ENCODE assay signal across 10 mouse cellular contexts in genomic region chr15:31535259-31535855, GRCm38 (mm10). TPM values are rescaled to one million over a fixed set of nuclear protein-coding genes. Genes with fewer than 3 reads are reported as not detected.
DNase-seq lines count a peak whose midpoint lies in the region; ATAC-seq and TF ChIP-seq lines count a peak whose summit lies in the region.
"Had no signal": no experiment of that assay in that cellular context is flagged by ENCODE, and none has a peak within 500 bp of the region (broad histone marks: within the 10 kb centered on the region; RNA-seq: fewer than 3 reads in every experiment).

No protein-coding gene starts in this region.

- peaks cover 12% of the 10 kb centered on the region for H3K4me1 ChIP-seq in forebrain, embryonic 14.5 days (ENCODE audit: control insufficient read depth, insufficient read depth, low read length)
- H3K4me1 ChIP-seq in liver, postnatal 0 days (ENCODE audit: insufficient read depth): peaks cover 42% of the 10 kb centered on the region
- H3K4me1 ChIP-seq in olfactory bulb, adult 2 months (ENCODE audit: control insufficient read depth, insufficient read depth, low read length): peaks cover 19% of the 10 kb centered on the region

- no peaks in the 10 kb centered on the region for H3K36me3 ChIP-seq in forebrain, embryonic 14.5 days (ENCODE audit: control insufficient read depth, insufficient read depth, low read length)
- no peaks in the 10 kb centered on the region for H3K36me3 ChIP-seq in liver, postnatal 0 days (replicated peaks; ENCODE audit: insufficient read depth, low read length)

- TF ChIP-seq EP300 in liver, postnatal 0 days (IDR thresholded peaks at IDR 0.05; ENCODE audit: low read depth): no peak

- no peak overlapping the region for H3K9ac ChIP-seq in forebrain, embryonic 14.5 days (ENCODE audit: low read length)
- H3K9ac ChIP-seq in liver, postnatal 0 days (replicated peaks): no peak overlapping the region

- no peak for DNase-seq in left cerebral cortex, adult 2 months (ENCODE audit: extremely low spot score in 1 of 2, low spot score in 2 of 2)
- DNase-seq in left cerebral cortex, postnatal 14 days (ENCODE audit: low spot score in 2 of 2): no peak
- no peak for DNase-seq in forebrain, embryonic 14.5 days (ENCODE audit: low spot score)
- DNase-seq in liver, postnatal 0 days: no peak
- DNase-seq in gastrocnemius, postnatal 25 days: no peak
- DNase-seq in layer of hippocampus, postnatal 36 days: no peak
- DNase-seq in right cerebral cortex, adult 2 months (ENCODE audit: low spot score in 2 of 2): no peak
- DNase-seq: heart, adult 2 months; kidney, postnatal 4 days had no signal

- H3K4me2 ChIP-seq in forebrain, embryonic 14.5 days (ENCODE audit: low read length): no peak overlapping the region
- no peak overlapping the region for H3K4me2 ChIP-seq in liver, postnatal 0 days (ENCODE audit: low read depth, low read length)

- no peaks in the 10 kb centered on the region for H3K27me3 ChIP-seq in forebrain, embryonic 14.5 days (replicated peaks; ENCODE audit: control insufficient read depth, insufficient read depth, low read length)
- no peaks in the 10 kb centered on the region for H3K27me3 ChIP-seq in liver, postnatal 0 days (ENCODE audit: insufficient read depth, low read length)

- TF ChIP-seq CTCF in left cerebral cortex, adult 2 months (IDR thresholded peaks at IDR 0.05): no peak
- no peak for TF ChIP-seq CTCF in liver, postnatal 0 days (IDR thresholded peaks at IDR 0.05; ENCODE audit: low read depth)
- TF ChIP-seq CTCF in olfactory bulb, adult 2 months (IDR thresholded peaks at IDR 0.05; ENCODE audit: insufficient read depth, low read depth, low read length): no peak

- no peak for ATAC-seq in forebrain, embryonic 14.5 days
- ATAC-seq in liver, postnatal 0 days: no peak

- 23% methylated on average over 8 of the region's 8 CpGs for WGBS in forebrain, embryonic 14.5 days
- 34% methylated on average over 8 of the region's 8 CpGs for WGBS in liver, postnatal 0 days (ENCODE audit: insufficient replicate concordance)
- 22% methylated on average over 8 of the region's 8 CpGs for WGBS in olfactory bulb, adult 2 months

- peak overlapping the region; percentile 69 for H3K27ac ChIP-seq in left cerebral cortex, adult 2 months
- peak overlapping the region; percentile 17; the same call in 1 of the 2 replicates for H3K27ac ChIP-seq in forebrain, embryonic 14.5 days (ENCODE audit: low read depth, low read length)
- 0 out of 2 replicates have a peak overlapping the region, but pooled peaks have one; percentile 34 for H3K27ac ChIP-seq in liver, postnatal 0 days (ENCODE audit: low read depth)
- peak overlapping the region; percentile 8; the same call in 1 of the 2 replicates for H3K27ac ChIP-seq in olfactory bulb, adult 2 months (ENCODE audit: insufficient read depth, low read depth, low read length)
- H3K27ac ChIP-seq: heart, adult 2 months had no signal

- intact Hi-C loops in left cerebral cortex, adult 2 months (cut with DNase I): loop anchor here (5.0 kb wide), 1 partner anchor 37 kb away; no protein-coding TSS in a partner anchor
- intact Hi-C loops in left cerebral cortex, postnatal 14 days (cut with DNase I): no loop called here

- no peak for TF ChIP-seq POLR2A in olfactory bulb, adult 2 months (IDR thresholded peaks at IDR 0.05; ENCODE audit: insufficient read depth, low read depth, low read length)

- no peaks in the 10 kb centered on the region for H3K9me3 ChIP-seq in forebrain, embryonic 14.5 days (replicated peaks; ENCODE audit: control insufficient read depth, low read length)
- H3K9me3 ChIP-seq in liver, postnatal 0 days (ENCODE audit: low read length): no peaks in the 10 kb centered on the region

- H3K4me3 ChIP-seq in left cerebral cortex, adult 2 months: no peak overlapping the region
- H3K4me3 ChIP-seq in forebrain, embryonic 14.5 days (ENCODE audit: low read depth, low read length): no peak overlapping the region
- H3K4me3 ChIP-seq in liver, postnatal 0 days (ENCODE audit: low read depth, low read length): no peak overlapping the region
- H3K4me3 ChIP-seq in olfactory bulb, adult 2 months (ENCODE audit: insufficient read depth, low read depth, low read length): no peak overlapping the region
- H3K4me3 ChIP-seq: heart, adult 2 months had no signal

RNA-seq across cellular contexts. Expression of gene March6, which starts 4.5 kb away (rescaled TPM):
- 100 to 1,000 TPM; 191 to 204 TPM for total RNA-seq in left cerebral cortex, adult 2 months (2021)
- 100 to 1,000 TPM; 222 to 225 TPM for total RNA-seq in left cerebral cortex, postnatal 14 days (2021)
- 68.3 and 86.6 TPM in 2 replicates for polyA plus RNA-seq in forebrain, embryonic 14.5 days (2014; fragmentation: Nextera tagmentation; extraction: Ambion mirVana)
- polyA plus RNA-seq in liver, postnatal 0 days (2015; fragmentation: Nextera tagmentation; extraction: Ambion mirVana): 14.8 and 17.3 TPM in 2 replicates
- 73.0 TPM in 1 of 2 replicates, not detected in the other for polyA plus RNA-seq in olfactory bulb, adult 2 months (2012; ENCODE audit: insufficient read depth, insufficient read length, low replicate concordance, missing spikeins)
- total RNA-seq in gastrocnemius, postnatal 25 days (2021): 100 to 1,000 TPM in 1 of 2 experiments, 10 to 100 TPM in 1; 94.5 to 100 TPM
- total RNA-seq in layer of hippocampus, postnatal 36 days (2021): 100 to 1,000 TPM; 183 to 187 TPM

RNA-seq across cellular contexts. Expression of gene Cmbl, which starts 29.8 kb away (rescaled TPM):
- 10 to 100 TPM; 15.7 to 17.9 TPM for total RNA-seq in left cerebral cortex, adult 2 months (2021)
- total RNA-seq in left cerebral cortex, postnatal 14 days (2021): 10 to 100 TPM; 14.2 to 16.2 TPM
- polyA plus RNA-seq in forebrain, embryonic 14.5 days (2014; fragmentation: Nextera tagmentation; extraction: Ambion mirVana): 6.5 and 9.8 TPM in 2 replicates
- 112 and 113 TPM in 2 replicates for polyA plus RNA-seq in liver, postnatal 0 days (2015; fragmentation: Nextera tagmentation; extraction: Ambion mirVana)
- not detected in 2 replicates for polyA plus RNA-seq in olfactory bulb, adult 2 months (2012; ENCODE audit: insufficient read depth, insufficient read length, low replicate concordance, missing spikeins)
- 10 to 100 TPM; 37.7 to 38.5 TPM for total RNA-seq in gastrocnemius, postnatal 25 days (2021)
- total RNA-seq in layer of hippocampus, postnatal 36 days (2021): 10 to 100 TPM; 10.6 to 11.8 TPM

Comparison
In these comparisons a context has a peak if more than half of its experiments do, and no peak if none do; other contexts are left out.
1. H3K27ac ChIP-seq: peak in every context shown above with its lines; median percentile 69 in left cerebral cortex, adult 2 months; 34 in liver, postnatal 0 days; 17 in forebrain, embryonic 14.5 days; 8 in olfactory bulb, adult 2 months.